Mouse (Mus musculus): Measurements from ENCODE around the gene Sox5.

GRCm38 (mm10) chr6:144129927-144130326 is 651.9 kb downstream of the Sox5 start:
- TF ChIP-seq POLR2A (IDR thresholded peaks at IDR 0.05; ENCODE audit: control insufficient read depth, extremely low read depth, insufficient read depth, low read length, poor library complexity) (no peak), CTCF (IDR thresholded peaks at IDR 0.05; ENCODE audit: borderline replicate concordance, control insufficient read depth, extremely low read depth, insufficient read depth, low read length, poor library complexity) (no peak)
